Mouse (Mus musculus) lung, postnatal 0 days (tissue): ENCODE measurements around the gene Oxsr1. TPM values are rescaled to one million over a fixed set of nuclear protein-coding genes. Genes with fewer than 3 reads are reported as not detected.

ENCODE experiments used
- ATAC-seq: fragments of 200-750 bp; cut with Nextera tagmentation; 2 replicates; pipeline ENCODE4 v1.8.0; 2017; ENCODE audit warnings: moderate library complexity
- DNase-seq: peaks from one replicate; pipeline ENCODE4 v3.0.0-alpha.2; 2016; ENCODE audit warnings: low spot score
- H3K27ac ChIP-seq: fragments of 300-500 bp; sonication (generic); 2 replicates; pipeline ENCODE4 v1.5.1; 2014; ENCODE audit warnings: antibody characterized with exemption, mild to moderate bottlenecking, low read length, mixed read lengths
- H3K27me3 ChIP-seq: fragments of 300-500 bp; sonication (generic); replicated peaks from 2 replicates; pipeline ENCODE4 v1.6.1; 2014; ENCODE audit warnings: low read length, mixed read lengths; ENCODE audit not compliant: insufficient read depth
- H3K36me3 ChIP-seq: fragments of 300-500 bp; sonication (generic); 2 replicates; pipeline ENCODE4 v1.6.1; 2014; ENCODE audit warnings: low read length, mixed read lengths; ENCODE audit not compliant: insufficient read depth
- H3K4me1 ChIP-seq: fragments of 300-500 bp; sonication (generic); 2 replicates; pipeline ENCODE4 v1.6.1; 2014; ENCODE audit warnings: antibody characterized with exemption, low read depth, low read length, mixed read lengths; ENCODE audit not compliant: insufficient read depth
- H3K4me2 ChIP-seq: fragments of 300-500 bp; sonication (generic); replicated peaks from 2 replicates; pipeline ENCODE4 v1.6.1; 2014; ENCODE audit warnings: low read depth, mild to moderate bottlenecking, low read length, moderate library complexity, mixed read lengths
- H3K4me3 ChIP-seq: fragments of 300-500 bp; sonication (generic); 2 replicates; pipeline ENCODE4 v1.5.1; 2014; ENCODE audit warnings: low read depth, low read length
- H3K9ac ChIP-seq: fragments of 300-500 bp; sonication (generic); replicated peaks from 2 replicates; pipeline ENCODE4 v1.6.1; 2014; ENCODE audit warnings: low read depth, mild to moderate bottlenecking
- H3K9me3 ChIP-seq: fragments of 300-500 bp; sonication (generic); 2 replicates; pipeline ENCODE4 v1.6.1; 2016; ENCODE audit warnings: low read length, mixed read lengths
- CTCF ChIP-seq: IDR thresholded peaks from 2 replicates; pipeline ENCODE4 v1.5.1; 2016; ENCODE audit warnings: antibody characterized with exemption, mild to moderate bottlenecking
- EP300 ChIP-seq: IDR thresholded peaks from 2 replicates; pipeline ENCODE4 v1.6.1; 2016; ENCODE audit warnings: antibody characterized with exemption, mild to moderate bottlenecking, control low read depth
- WGBS: fragments of 180-500 bp; shearing (Covaris S2); extraction: QIAGEN DNeasy Blood & Tissue Kit; methylation state at CpG from one replicate; pipeline ENCODE4 v1.1.7; 2014; 5-methylcytosine and 5-hydroxymethylcytosine counted together
- polyA plus RNA-seq: library from polyadenylated mRNA; unstranded; fragments of >200 nt; fragmentation: Nextera tagmentation; extraction: Ambion mirVana; gene quantifications from 2 replicates; pipeline ENCODE4 v1.2.1, GENCODE M21; 2015

Oxsr1 gene
- polyA plus RNA-seq, 1 experiment from 2014 or later: 6.6 TPM

DNA sequence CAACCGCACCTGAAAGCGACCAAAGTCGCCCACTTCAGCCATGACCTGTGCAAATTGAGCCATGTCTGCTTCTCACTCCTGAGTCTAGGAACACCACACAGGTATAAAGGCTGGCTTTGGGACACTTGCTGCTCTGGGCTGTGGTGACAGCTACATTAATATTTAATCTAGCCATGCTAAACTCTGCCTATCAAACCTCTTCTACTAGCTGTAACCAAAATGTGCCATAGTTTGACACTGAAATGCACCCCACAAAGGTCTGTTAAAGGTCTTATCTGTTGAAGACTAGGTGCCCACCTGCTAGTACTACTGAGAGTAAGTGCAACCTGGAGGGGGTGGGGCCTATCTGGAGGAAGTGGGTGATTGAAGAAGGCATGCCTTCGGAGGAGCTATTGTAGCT lies 113.2 kb downstream of the Oxsr1 start, which contains the start of gene Slc22a13:
Slc22a13 (minus strand) TSS at position 101 of the 400 bp plus-strand sequence.
- Histone ChIP-seq H3K27me3 (no peaks in the 10 kb centered on the region), H3K9ac (no peak within 1 kb of the TSS), H3K9me3 (no peaks in the 10 kb centered on the region), H3K4me2 (no peak within 1 kb of the TSS), H3K4me1 (no peaks in the 10 kb centered on the region), H3K4me3 (no peak within 1 kb of the TSS), H3K36me3 (no peaks in the 10 kb centered on the region), H3K27ac (no peak within 1 kb of the TSS)
- ATAC-seq: no peak
- no peak for TF ChIP-seq EP300
- TF ChIP-seq CTCF: no peak
- DNase-seq: no peak
- WGBS: 90% methylated on average over 4 of the region's 4 CpGs

DNA sequence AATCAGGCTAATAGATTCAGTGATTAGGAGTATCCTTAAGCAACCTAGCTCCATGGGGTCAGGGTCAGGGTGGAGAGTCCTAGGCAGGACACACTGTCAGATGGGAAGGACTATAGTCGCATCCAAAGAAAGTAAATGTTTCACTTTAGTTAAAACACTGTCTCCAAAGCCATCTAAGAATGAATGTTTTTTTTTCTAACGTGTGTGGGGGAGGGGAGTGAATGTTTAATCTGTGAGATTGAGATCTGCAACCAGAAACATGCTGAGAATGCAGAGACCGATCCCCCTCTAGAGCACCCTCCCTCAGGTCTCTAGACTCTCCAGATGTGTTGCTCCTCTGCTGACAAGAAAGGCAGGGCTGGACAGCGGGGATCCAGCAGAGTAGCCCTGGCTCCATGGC lies 115.1 kb downstream of the Oxsr1 start:
- ATAC-seq (no peak), DNase-seq (no peak)
- Histone ChIP-seq H3K4me1 (no peaks in the 10 kb centered on the region), H3K9ac (no peak overlapping the region), H3K4me2 (no peak overlapping the region), H3K27me3 (no peaks in the 10 kb centered on the region), H3K4me3 (no peak overlapping the region), H3K9me3 (no peaks in the 10 kb centered on the region), H3K36me3 (no peaks in the 10 kb centered on the region), H3K27ac (no peak overlapping the region)
- TF ChIP-seq CTCF (no peak), EP300 (no peak)
- 54% methylated on average over 4 of the region's 4 CpGs for WGBS

DNA sequence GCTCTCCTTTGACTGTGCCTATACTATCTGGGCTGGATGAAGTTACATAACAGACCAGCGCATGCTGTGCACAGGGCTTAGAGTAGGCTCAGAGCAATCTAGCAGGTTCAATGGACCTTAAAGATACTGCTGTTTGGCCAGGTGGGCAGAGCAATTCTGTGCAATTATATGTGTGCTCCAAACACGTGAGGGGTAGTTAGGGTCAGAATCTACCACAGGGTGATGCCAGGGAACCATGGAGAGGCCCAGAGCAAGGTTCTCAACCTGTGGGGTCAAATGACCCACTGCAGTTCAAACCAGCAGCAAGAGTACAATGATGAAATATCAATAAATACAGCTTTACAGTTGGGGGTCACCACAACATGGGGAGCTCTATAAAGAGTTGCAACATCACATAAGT lies 115.6 kb downstream of the Oxsr1 start:
- no peaks in the 10 kb centered on the region for H3K4me1 ChIP-seq
- no peak overlapping the region for H3K9ac ChIP-seq
- ATAC-seq: no peak
- no peak overlapping the region for H3K4me3 ChIP-seq
- DNase-seq: no peak
- no peak overlapping the region for H3K4me2 ChIP-seq
- H3K27me3 ChIP-seq: no peaks in the 10 kb centered on the region
- WGBS: 68% methylated on average over 2 of the region's 2 CpGs
- TF ChIP-seq EP300 (no peak), CTCF (no peak)
- no peak overlapping the region for H3K27ac ChIP-seq
- no peaks in the 10 kb centered on the region for H3K36me3 ChIP-seq
- no peaks in the 10 kb centered on the region for H3K9me3 ChIP-seq

DNA sequence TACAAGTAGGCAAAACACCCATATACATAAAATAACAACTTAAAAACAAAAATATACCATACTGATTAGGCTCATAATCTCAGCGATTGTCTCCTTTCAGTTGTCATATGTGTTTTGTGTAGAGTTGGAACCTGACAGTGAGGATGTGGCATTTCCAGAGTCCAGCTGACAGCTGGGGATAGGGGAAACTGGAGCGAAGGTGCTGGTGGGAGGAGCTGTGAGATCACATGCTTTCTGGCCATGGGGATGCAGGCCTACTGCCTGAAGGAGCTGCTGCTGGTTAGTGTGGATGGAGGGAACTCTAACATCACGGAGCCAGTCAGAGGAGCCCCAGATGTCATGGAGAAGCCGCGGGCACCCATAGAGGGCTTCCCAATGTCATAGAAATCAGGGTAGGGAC lies 116.5 kb downstream of the Oxsr1 start:
- H3K9me3 ChIP-seq: no peaks in the 10 kb centered on the region
- no peaks in the 10 kb centered on the region for H3K4me1 ChIP-seq
- DNase-seq (no peak), ATAC-seq (no peak)
- H3K4me3 ChIP-seq: no peak overlapping the region
- no peak overlapping the region for H3K27ac ChIP-seq
- H3K27me3 ChIP-seq: no peaks in the 10 kb centered on the region
- H3K9ac ChIP-seq: no peak overlapping the region
- no peaks in the 10 kb centered on the region for H3K36me3 ChIP-seq
- WGBS: 89% methylated on average over 5 of the region's 5 CpGs
- no peak overlapping the region for H3K4me2 ChIP-seq
- TF ChIP-seq EP300: no peak
- TF ChIP-seq CTCF: no peak

DNA sequence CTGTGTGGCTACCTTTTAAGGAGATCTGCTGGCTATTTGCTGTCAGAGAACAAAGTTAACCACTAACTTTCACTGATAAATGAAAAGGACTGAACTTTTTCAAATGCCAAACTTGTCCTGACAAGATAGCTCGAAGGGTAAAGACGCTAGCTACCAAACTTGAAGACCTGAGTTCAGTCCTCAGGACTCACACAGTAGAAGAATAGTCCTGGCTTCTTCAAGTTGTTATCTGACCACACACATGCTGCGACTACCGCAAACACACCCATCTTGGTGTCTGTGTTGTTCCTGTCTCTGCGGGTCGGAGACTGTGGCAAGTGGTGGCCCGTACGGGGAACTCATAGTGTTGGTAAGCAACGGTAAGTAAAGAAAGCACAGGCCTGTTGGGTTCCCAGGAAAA lies 118.6 kb downstream of the Oxsr1 start:
- Histone ChIP-seq H3K27me3 (no peaks in the 10 kb centered on the region), H3K36me3 (no peaks in the 10 kb centered on the region), H3K4me3 (no peak overlapping the region), H3K9me3 (no peaks in the 10 kb centered on the region), H3K9ac (no peak overlapping the region), H3K4me2 (no peak overlapping the region), H3K4me1 (no peaks in the 10 kb centered on the region), H3K27ac (no peak overlapping the region)
- TF ChIP-seq EP300 (no peak), CTCF (no peak)
- 94% methylated on average over 9 of the region's 9 CpGs for WGBS
- no peak for ATAC-seq
- DNase-seq: no peak

DNA sequence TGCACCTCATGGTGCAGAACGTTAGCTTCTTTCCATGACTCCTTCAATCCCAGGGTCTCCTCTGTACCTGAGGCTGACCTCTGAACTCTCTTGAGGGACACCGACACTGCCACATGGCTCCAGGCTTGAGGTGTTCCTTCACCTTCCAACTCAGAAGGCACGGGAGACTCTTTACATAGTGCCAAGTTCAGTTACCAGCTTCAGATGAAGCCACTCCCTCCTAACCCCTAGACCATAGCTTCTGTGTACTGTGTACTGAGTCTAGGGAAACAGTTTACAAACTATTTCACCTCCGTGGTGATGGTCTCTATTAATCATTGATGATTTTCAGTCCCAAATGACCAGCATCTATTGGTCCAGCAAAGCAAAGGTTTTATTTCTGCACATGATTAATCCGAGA lies 120.6 kb downstream of the Oxsr1 start:
- Histone ChIP-seq H3K27me3 (no peaks in the 10 kb centered on the region), H3K4me3 (no peak overlapping the region), H3K4me2 (no peak overlapping the region), H3K27ac (no peak overlapping the region), H3K4me1 (no peaks in the 10 kb centered on the region), H3K36me3 (no peaks in the 10 kb centered on the region), H3K9ac (no peak overlapping the region), H3K9me3 (no peaks in the 10 kb centered on the region)
- WGBS: 86% methylated on average over 5 of the region's 5 CpGs
- DNase-seq (no peak), ATAC-seq (no peak)
- TF ChIP-seq EP300 (no peak), CTCF (no peak)
